Mouse (Mus musculus) stomach, postnatal 0 days (tissue): Measurements from ENCODE around the gene Card19.

Experiments
- CTCF ChIP-seq: IDR thresholded peaks from 2 replicates; pipeline ENCODE4 v1.5.1; 2016; ENCODE audit warnings: antibody characterized with exemption, low read depth, mild to moderate bottlenecking, moderate library complexity
- EP300 ChIP-seq: optimal IDR thresholded peaks from 2 replicates; pipeline ENCODE3; 2016; ENCODE audit warnings: antibody characterized with exemption

- TF ChIP-seq CTCF: no peak
- no peak for TF ChIP-seq EP300
Observed at GRCm38 (mm10) chr13:49194811-49195210, 21.0 kb downstream of the Card19 start.
